34 mouse cellular contexts compared by ENCODE assay signal in genomic region chr7:121857177-121857884, GRCm38 (mm10). TPM values are rescaled to one million over a fixed set of nuclear protein-coding genes. Genes with fewer than 3 reads are reported as not detected.
DNase-seq lines count a peak whose midpoint lies in the region; ATAC-seq and TF ChIP-seq lines count a peak whose summit lies in the region.
"Had no signal": no experiment of that assay in that cellular context is flagged by ENCODE, and none has a peak within 500 bp of the region (broad histone marks: within the 10 kb centered on the region; RNA-seq: fewer than 3 reads in every experiment).

No protein-coding gene starts in this region.

- DNase-seq in lung, postnatal 10 days: no peak
- peak; percentile 31 for DNase-seq in brain, adult 2 months (ENCODE audit: low read depth, low spot score)
- peak; percentile 60 for DNase-seq in testis, postnatal 10 days (ENCODE audit: low spot score)
- no peak for DNase-seq in adrenal gland, postnatal 25 days
- DNase-seq: adrenal gland, adult 8-10 months; cerebellum, adult 2 months; cerebellum, postnatal 25 days; embryo, embryonic 11 days; gastrocnemius, postnatal 36 days; heart, adult 2 months; heart, postnatal 36 days; kidney, adult 8-10 months; kidney, postnatal 14 days; liver, embryonic 13.5 days; lung, postnatal 36 days; right cerebral cortex, adult 18-20 months; right cerebral cortex, postnatal 4 days had no signal

- no peak overlapping the region for H3K9ac ChIP-seq in intestine, postnatal 0 days (ENCODE audit: low read depth, low read length)
- H3K9ac ChIP-seq in intestine, embryonic 16.5 days (ENCODE audit: low read depth, low read length): no peak overlapping the region
- H3K9ac ChIP-seq in lung, embryonic 16.5 days (ENCODE audit: low read length): no peak overlapping the region
- H3K9ac ChIP-seq: embryonic facial prominence, embryonic 13.5 days; forebrain, embryonic 13.5 days; heart, embryonic 13.5 days; hindbrain, embryonic 15.5 days; liver, embryonic 13.5 days; neural tube, embryonic 15.5 days; stomach, embryonic 15.5 days had no signal

- TF ChIP-seq CTCF in intestine, postnatal 0 days (IDR thresholded peaks at IDR 0.05; ENCODE audit: low read depth): peak; percentile 28; the same call in 1 of the 2 replicates

- H3K4me1 ChIP-seq in intestine, postnatal 0 days (replicated peaks; ENCODE audit: control insufficient read depth, insufficient read depth, low read length): no peaks in the 10 kb centered on the region
- no peaks in the 10 kb centered on the region for H3K4me1 ChIP-seq in intestine, embryonic 16.5 days (ENCODE audit: control insufficient read depth, insufficient read depth, low read length)
- no peaks in the 10 kb centered on the region for H3K4me1 ChIP-seq in lung, embryonic 16.5 days (replicated peaks; ENCODE audit: control insufficient read depth, insufficient read depth, low read length)
- H3K4me1 ChIP-seq: embryonic facial prominence, embryonic 13.5 days; forebrain, embryonic 13.5 days; hindbrain, embryonic 15.5 days; liver, embryonic 13.5 days; neural tube, embryonic 15.5 days; stomach, embryonic 15.5 days had no signal

- H3K27me3 ChIP-seq in intestine, postnatal 0 days (replicated peaks; ENCODE audit: control insufficient read depth, insufficient read depth, low read length): no peaks in the 10 kb centered on the region
- H3K27me3 ChIP-seq in intestine, embryonic 16.5 days (replicated peaks; ENCODE audit: control insufficient read depth, insufficient read depth, low read length): no peaks in the 10 kb centered on the region
- H3K27me3 ChIP-seq in lung, embryonic 16.5 days (ENCODE audit: control insufficient read depth, insufficient read depth, low read depth, low read length): no peaks in the 10 kb centered on the region
- H3K27me3 ChIP-seq: CH12.LX; forebrain, embryonic 13.5 days; heart, embryonic 13.5 days; hindbrain, embryonic 15.5 days; liver, embryonic 13.5 days; neural tube, embryonic 15.5 days; stomach, embryonic 15.5 days had no signal

- H3K27ac ChIP-seq in intestine, postnatal 0 days (ENCODE audit: low read depth, low read length): no peak overlapping the region
- H3K27ac ChIP-seq in intestine, embryonic 16.5 days (ENCODE audit: low read length): no peak overlapping the region
- H3K27ac ChIP-seq in lung, embryonic 16.5 days (ENCODE audit: low read length): no peak overlapping the region
- H3K27ac ChIP-seq: embryonic facial prominence, embryonic 13.5 days; forebrain, embryonic 13.5 days; heart, adult 2 months; heart, embryonic 13.5 days; hindbrain, embryonic 15.5 days; liver, embryonic 13.5 days; neural tube, embryonic 15.5 days; stomach, embryonic 15.5 days had no signal

- 68% methylated on average over 11 of the region's 11 CpGs for WGBS in intestine, postnatal 0 days
- 72% methylated on average over 11 of the region's 11 CpGs for WGBS in intestine, embryonic 16.5 days
- 60% methylated on average over 11 of the region's 11 CpGs for WGBS in lung, embryonic 16.5 days

- H3K4me3 ChIP-seq in intestine, postnatal 0 days (ENCODE audit: low read depth, low read length): no peak overlapping the region
- H3K4me3 ChIP-seq in intestine, embryonic 16.5 days (ENCODE audit: low read length): no peak overlapping the region
- no peak overlapping the region for H3K4me3 ChIP-seq in lung, embryonic 16.5 days (ENCODE audit: low read length)
- H3K4me3 ChIP-seq: embryonic facial prominence, embryonic 13.5 days; erythroblast, embryonic 14.5 days; forebrain, embryonic 13.5 days; heart, adult 2 months; heart, embryonic 13.5 days; hindbrain, embryonic 15.5 days; liver, embryonic 13.5 days; neural tube, embryonic 15.5 days; stomach, embryonic 15.5 days had no signal

- no peak overlapping the region for H3K4me2 ChIP-seq in intestine, postnatal 0 days (replicated peaks; ENCODE audit: low read depth)
- no peak overlapping the region for H3K4me2 ChIP-seq in intestine, embryonic 16.5 days (ENCODE audit: low read depth, low read length)
- no peak overlapping the region for H3K4me2 ChIP-seq in lung, embryonic 16.5 days (ENCODE audit: low read depth, low read length)
- H3K4me2 ChIP-seq: embryonic facial prominence, embryonic 13.5 days; forebrain, embryonic 13.5 days; heart, embryonic 13.5 days; hindbrain, embryonic 15.5 days; liver, embryonic 13.5 days; neural tube, embryonic 15.5 days; stomach, embryonic 15.5 days had no signal

- ATAC-seq in intestine, postnatal 0 days: no peak
- ATAC-seq in intestine, embryonic 16.5 days: no peak
- ATAC-seq in lung, embryonic 16.5 days (ENCODE audit: low read depth): peak; percentile 34; the same call in 1 of the 2 replicates
- ATAC-seq: activated CD4-positive, CD25-positive, alpha-beta regulatory T cell, adult 4 months; forebrain, embryonic 13.5 days; midbrain, embryonic 16.5 days had no signal

- H3K36me3 ChIP-seq in intestine, postnatal 0 days (ENCODE audit: control insufficient read depth, insufficient read depth): no peaks in the 10 kb centered on the region
- no peaks in the 10 kb centered on the region for H3K36me3 ChIP-seq in intestine, embryonic 16.5 days (ENCODE audit: control insufficient read depth, insufficient read depth, low read length)
- H3K36me3 ChIP-seq in lung, embryonic 16.5 days (ENCODE audit: control insufficient read depth, insufficient read depth, low read length): no peaks in the 10 kb centered on the region
- H3K36me3 ChIP-seq: embryonic facial prominence, embryonic 13.5 days; G1E; heart, embryonic 13.5 days; hindbrain, embryonic 15.5 days; liver, embryonic 13.5 days; neural tube, embryonic 15.5 days; stomach, embryonic 15.5 days had no signal

- no peaks in the 10 kb centered on the region for H3K9me3 ChIP-seq in intestine, postnatal 0 days (ENCODE audit: control insufficient read depth)
- no peaks in the 10 kb centered on the region for H3K9me3 ChIP-seq in intestine, embryonic 16.5 days (ENCODE audit: control insufficient read depth, low read length)
- no peaks in the 10 kb centered on the region for H3K9me3 ChIP-seq in lung, embryonic 16.5 days (ENCODE audit: control insufficient read depth, low read length)
- H3K9me3 ChIP-seq: embryonic facial prominence, embryonic 13.5 days; forebrain, embryonic 13.5 days; G1E; heart, embryonic 13.5 days; hindbrain, embryonic 15.5 days; liver, embryonic 13.5 days; neural tube, embryonic 15.5 days; stomach, embryonic 15.5 days had no signal

RNA-seq across cellular contexts. Expression of gene Scnn1b, which starts 7.5 kb away (rescaled TPM):
- polyA plus RNA-seq in intestine, postnatal 0 days (2015; fragmentation: Nextera tagmentation; extraction: Ambion mirVana): 0.27 and 0.52 TPM in 2 replicates
- polyA plus RNA-seq in intestine, embryonic 16.5 days (2015; fragmentation: Nextera tagmentation; extraction: Ambion mirVana): 0.13 and 0.20 TPM in 2 replicates
- polyA plus RNA-seq in lung, embryonic 16.5 days (2015; fragmentation: Nextera tagmentation; extraction: Ambion mirVana): 7.1 and 7.4 TPM in 2 replicates
- not detected in 2 replicates for total RNA-seq in adrenal gland, postnatal 25 days (2021)
- total RNA-seq: gastrocnemius, postnatal 36 days; heart, adult 2 months; heart, postnatal 36 days; layer of hippocampus, adult 18-20 months; left cerebral cortex, adult 18-20 months; left cerebral cortex, postnatal 36 days had no signal
- polyA plus RNA-seq: activated CD4-positive, CD25-positive, alpha-beta regulatory T cell, adult 4 months; erythroblast, embryonic 14.5 days; forebrain, embryonic 13.5 days; G1E; liver, embryonic 13.5 days had no signal

Comparison
In these comparisons a context has a peak if more than half of its experiments do, and no peak if none do; other contexts are left out.
1. DNase-seq: peak in brain, adult 2 months (single experiment) and testis, postnatal 10 days (single experiment); none in lung, postnatal 10 days (single experiment) and adrenal gland, postnatal 25 days (single experiment).